Mouse (Mus musculus) embryonic fibroblast, embryonic 13.5 days (primary cell): ENCODE measurements around the gene Fggy. TPM values are rescaled to one million over a fixed set of nuclear protein-coding genes. Genes with fewer than 3 reads are reported as not detected.

ENCODE experiments used
- H3K27ac ChIP-seq: 2 replicates; pipeline ENCODE4 v1.5.1; 2012; ENCODE audit warnings: low read length, control low read depth, inconsistent platforms; ENCODE audit not compliant: insufficient read depth
- H3K4me1 ChIP-seq: 2 replicates; pipeline ENCODE4 v1.6.1; 2011; ENCODE audit warnings: low read length; ENCODE audit not compliant: control insufficient read depth, insufficient read depth
- H3K4me3 ChIP-seq: 2 replicates; pipeline ENCODE4 v1.5.1; 2011; ENCODE audit warnings: mild to moderate bottlenecking, control low read depth, low read length; ENCODE audit not compliant: insufficient read depth
- CTCF ChIP-seq: IDR thresholded peaks from 2 replicates; pipeline ENCODE4 v1.5.1; 2011; ENCODE audit warnings: mild to moderate bottlenecking, control low read depth, low read length, moderate library complexity, borderline replicate concordance; ENCODE audit not compliant: insufficient read depth
- POLR2A ChIP-seq: IDR thresholded peaks from 2 replicates; pipeline ENCODE4 v1.6.1; 2011; ENCODE audit warnings: low read depth, mild to moderate bottlenecking, control low read depth, low read length, moderate library complexity
- polyA plus RNA-seq: library from polyadenylated mRNA; stranded (reverse); fragments of >200 nt; gene quantifications from 2 replicates; pipeline ENCODE4 v1.2.4, GENCODE M21; 2011; ENCODE audit warnings: low read depth; ENCODE audit not compliant: missing spikeins, insufficient read length

Gene Fggy
- polyA plus RNA-seq, 1 experiment = 7.6 TPM

DNA sequence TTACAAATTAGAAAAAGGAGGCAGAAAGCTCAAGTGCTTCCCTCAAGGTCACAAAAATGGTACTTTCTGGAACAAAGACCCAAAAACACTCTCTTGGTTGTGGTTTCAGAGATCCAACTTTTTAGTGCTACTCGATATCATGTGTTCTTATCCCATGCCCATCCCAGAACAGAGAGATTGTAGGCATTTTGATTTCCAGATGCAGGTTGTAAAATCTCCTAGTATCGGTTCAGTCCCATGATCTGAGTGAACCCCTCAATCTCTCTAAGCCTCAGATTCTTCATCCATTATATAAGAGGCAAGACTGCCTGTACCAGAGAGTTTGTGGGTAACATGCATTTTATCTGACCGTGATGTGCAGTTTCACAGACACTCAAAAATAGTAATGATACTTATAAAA, 214.2 kb downstream of the Fggy start:
- H3K27ac ChIP-seq = no peak overlapping the region
- H3K4me3 ChIP-seq = no peak overlapping the region
- TF ChIP-seq CTCF (no peak), POLR2A (no peak)
- H3K4me1 ChIP-seq = no peaks in the 10 kb centered on the region

DNA sequence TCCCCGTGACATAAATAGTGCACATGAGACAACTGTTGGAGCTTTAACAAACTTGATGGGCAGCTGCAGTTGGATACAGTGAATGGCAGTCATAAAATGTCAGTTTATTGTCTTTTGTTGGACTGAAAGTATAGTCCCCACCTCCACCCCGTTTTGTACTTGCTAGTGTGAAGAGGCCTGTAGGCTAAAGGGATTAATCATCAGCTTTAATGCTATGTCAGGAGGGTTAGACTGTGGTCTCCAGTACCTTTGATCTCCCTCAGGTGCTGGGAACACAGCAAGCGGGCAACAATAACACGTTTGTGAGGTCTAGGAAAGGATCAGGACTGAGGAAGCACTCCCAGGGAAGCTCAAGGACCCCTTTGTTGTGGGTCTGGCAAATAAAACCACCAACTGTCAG, 214.6 kb downstream of the Fggy start:
- TF ChIP-seq POLR2A = no peak
- no peak for TF ChIP-seq CTCF
- Histone ChIP-seq H3K4me3 (no peak overlapping the region), H3K27ac (no peak overlapping the region), H3K4me1 (no peaks in the 10 kb centered on the region)

DNA sequence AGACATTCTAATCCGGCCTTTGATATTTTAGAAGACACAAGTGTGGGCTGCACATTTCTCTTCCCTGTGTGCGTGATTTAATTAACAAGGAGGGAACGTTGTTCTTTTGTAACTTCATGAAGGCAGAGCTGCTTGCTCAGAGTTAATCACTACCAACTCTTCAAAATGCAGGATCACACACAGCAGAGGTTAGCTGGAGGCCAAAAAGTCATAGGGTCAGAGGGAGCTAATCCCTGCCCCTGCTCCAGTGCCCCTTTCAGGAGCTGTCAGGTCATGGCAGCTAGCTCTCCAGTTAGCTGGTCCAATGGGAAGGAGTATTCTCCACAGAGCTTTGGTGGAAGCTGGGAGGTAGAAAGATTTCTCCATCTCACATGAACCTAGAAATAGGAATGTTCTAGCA, 215.4 kb downstream of the Fggy start:
- H3K27ac ChIP-seq = no peak overlapping the region
- TF ChIP-seq POLR2A = no peak
- no peak for TF ChIP-seq CTCF

DNA sequence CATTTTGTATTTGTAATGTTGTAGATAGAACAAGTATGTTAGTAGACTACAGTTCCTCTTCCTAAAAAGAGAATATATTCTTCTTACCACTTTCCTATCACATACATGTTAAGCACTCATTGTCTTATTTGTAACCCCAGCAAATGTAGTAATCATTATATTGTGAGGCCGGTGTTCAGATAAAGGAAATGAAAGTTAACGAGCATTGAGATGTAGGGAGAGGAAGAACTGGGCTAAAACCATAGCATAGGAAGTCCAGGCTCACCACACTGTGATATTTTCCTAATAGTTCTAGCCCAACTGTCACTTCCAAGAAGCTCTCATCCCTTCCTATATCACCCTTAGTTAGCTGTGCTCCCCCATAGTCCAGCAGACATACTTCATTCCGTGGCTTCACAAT, 218.3 kb downstream of the Fggy start:
- no peaks in the 10 kb centered on the region for H3K4me1 ChIP-seq

More for the DNA sequence above, 215.4 kb downstream of the Fggy start:
- Histone ChIP-seq H3K4me3 (no peak overlapping the region), H3K4me1 (no peaks in the 10 kb centered on the region)

DNA sequence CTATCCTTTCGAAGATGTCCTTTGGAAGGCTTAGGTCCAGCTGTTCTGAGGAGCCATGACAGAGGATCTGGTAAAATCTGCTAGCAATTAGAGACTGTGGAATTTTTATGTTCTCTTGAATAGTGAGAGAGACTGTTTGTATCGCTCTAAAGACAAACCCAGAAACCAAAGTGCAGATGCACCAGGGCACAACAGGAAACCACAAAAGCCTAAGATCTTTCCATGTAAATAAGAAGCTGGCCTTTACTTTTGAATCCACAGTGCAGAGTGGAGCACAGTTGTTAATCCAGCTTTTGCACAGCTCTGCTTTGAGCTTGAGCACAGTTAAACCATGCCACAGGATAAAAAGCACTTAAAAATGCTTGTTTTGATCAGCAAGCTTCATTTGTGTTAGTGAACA, 220.5 kb downstream of the Fggy start:
- Histone ChIP-seq H3K4me3 (no peak overlapping the region), H3K4me1 (no peaks in the 10 kb centered on the region), H3K27ac (no peak overlapping the region)
- no peak for TF ChIP-seq POLR2A
- no peak for TF ChIP-seq CTCF

More for the DNA sequence above, 218.3 kb downstream of the Fggy start:
- no peak overlapping the region for H3K4me3 ChIP-seq
- TF ChIP-seq CTCF = no peak
- no peak for TF ChIP-seq POLR2A
- no peak overlapping the region for H3K27ac ChIP-seq

DNA sequence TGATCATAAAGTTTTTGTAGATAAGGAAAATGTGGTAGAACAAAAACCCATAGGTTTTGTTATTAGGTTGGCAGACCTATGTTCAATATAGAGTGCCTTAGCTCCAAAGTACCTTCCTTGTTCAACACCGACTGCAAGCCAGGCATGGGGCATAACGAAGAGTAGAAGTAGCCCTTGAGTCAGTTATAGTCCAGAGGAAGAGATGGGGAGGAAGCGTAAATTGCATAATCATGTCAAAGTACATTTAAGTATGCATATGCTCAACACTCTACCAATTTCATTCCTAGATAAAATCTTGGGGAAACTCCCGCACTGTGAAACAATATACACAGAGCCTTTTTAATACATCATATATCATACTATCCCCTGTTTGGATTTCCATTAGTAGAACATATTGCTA, 221.2 kb downstream of the Fggy start:
- H3K27ac ChIP-seq = no peak overlapping the region
- TF ChIP-seq POLR2A = no peak
- H3K4me1 ChIP-seq = no peaks in the 10 kb centered on the region
- H3K4me3 ChIP-seq = no peak overlapping the region

DNA sequence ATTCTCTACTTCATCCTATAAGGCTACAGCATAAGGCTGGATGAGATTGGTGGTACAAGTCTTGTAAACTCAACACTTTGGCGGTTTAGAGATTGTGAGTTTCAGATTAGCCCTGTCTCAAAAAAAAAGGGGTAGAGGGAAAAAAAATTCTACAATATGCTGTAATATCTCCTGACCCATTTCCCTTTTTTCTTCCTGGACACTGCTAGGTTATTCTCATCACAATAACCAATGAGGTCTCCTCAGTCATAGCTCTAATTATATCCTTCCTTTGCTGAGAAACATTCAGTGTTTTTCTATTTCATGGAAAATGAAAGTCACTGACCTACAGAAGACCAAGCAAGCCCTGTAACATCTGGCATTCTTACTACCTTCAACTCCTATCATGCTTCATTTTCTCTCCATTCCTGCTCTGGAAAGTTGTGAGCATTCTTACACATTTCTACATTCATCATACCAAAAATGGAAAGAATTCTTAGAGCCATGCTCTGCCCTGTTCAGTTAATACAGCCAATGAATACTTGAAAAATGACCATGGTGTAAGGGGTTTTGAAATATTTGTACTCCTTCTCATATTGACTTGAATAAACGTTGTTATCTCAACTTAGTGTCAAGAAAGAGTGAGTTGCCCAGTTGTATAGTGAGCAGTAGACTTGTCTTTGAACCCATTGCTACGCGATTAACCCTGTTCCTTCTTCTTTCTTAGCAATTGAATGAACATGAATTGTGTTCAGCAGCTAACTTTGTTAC, 227.0 kb downstream of the Fggy start:
- Histone ChIP-seq H3K27ac (peak overlapping the region; percentile 47; the same call in 1 of the 2 replicates), H3K4me3 (no peak overlapping the region), H3K4me1 (no peaks in the 10 kb centered on the region)
- no peak for TF ChIP-seq CTCF
- no peak for TF ChIP-seq POLR2A

DNA sequence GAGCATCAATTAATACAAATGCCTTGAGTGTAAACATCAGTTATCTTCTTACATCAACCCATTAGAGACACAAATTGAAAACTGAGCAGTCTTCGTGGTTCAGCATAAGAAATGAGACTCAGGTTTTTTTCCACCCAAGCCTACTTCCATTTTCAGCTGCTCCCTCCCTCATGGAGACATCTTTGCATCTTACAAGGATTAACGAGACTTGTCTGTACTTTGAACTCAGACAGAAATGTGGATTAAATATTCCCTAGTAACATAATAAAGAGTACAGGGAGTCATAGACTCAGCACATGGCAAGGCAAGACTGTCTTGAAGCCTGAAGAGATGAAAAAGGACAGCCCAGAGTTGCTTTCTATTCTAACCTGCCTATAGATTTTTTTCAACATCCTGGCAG, 230.3 kb downstream of the Fggy start:
- TF ChIP-seq CTCF = no peak
- TF ChIP-seq POLR2A = no peak
- no peak overlapping the region for H3K4me3 ChIP-seq
- no peaks in the 10 kb centered on the region for H3K4me1 ChIP-seq
- H3K27ac ChIP-seq = no peak overlapping the region

DNA sequence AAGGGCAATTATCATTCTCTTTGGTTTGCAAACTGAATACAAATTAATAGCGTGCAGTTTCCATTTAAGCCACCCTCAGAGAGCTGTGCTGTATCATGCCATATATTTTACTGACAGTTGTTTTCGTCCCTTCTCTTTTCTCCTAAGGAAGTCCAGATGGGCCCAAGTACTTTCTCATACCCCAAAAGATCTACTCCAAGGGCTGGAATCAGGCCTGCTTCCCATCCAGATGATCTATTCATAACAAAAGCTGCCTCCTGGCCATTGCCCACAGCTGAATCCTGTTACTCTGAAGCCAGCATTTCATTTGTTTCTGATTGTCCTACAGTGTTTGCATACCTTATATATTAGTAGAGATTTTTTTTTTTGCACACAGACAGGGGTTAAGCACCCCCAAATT, 231.6 kb downstream of the Fggy start:
- Histone ChIP-seq H3K4me1 (no peaks in the 10 kb centered on the region), H3K4me3 (no peak overlapping the region), H3K27ac (no peak overlapping the region)
- TF ChIP-seq CTCF (no peak), POLR2A (no peak)

DNA sequence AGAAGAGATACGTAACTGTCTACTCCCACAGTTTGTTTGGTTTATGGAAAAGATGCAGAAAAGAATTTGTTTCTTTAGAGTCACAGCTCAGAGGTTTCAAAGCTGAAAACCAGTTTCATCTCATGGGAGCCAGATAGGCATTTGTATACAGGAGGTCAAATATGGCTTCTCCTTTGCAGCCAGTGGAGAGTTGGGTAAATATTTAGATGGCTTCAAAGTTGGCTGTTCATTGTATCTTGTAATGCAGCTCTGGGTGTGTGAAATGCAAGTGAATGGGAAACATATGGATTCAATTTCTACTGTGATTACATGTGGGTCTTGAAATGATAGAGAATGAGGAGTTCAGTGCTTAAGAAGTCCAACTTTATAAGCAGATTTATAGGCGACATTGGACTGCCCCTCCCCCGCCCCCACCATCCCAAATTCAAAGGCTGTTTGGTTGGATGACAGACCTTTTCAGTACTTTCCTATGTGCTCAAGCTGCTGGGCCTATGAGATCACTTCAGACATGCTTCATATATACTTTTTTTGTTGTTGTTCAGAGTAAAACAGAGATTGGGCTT, 234.7 kb downstream of the Fggy start:
- Histone ChIP-seq H3K27ac (no peak overlapping the region; the same call in 1 of the 2 replicates), H3K4me1 (peaks cover 2% of the 10 kb centered on the region; the same call in 1 of the 2 replicates), H3K4me3 (no peak overlapping the region)
- TF ChIP-seq POLR2A (no peak), CTCF (no peak)
